27 mouse cellular contexts compared by ENCODE assay signal in the genomic region with DNA sequence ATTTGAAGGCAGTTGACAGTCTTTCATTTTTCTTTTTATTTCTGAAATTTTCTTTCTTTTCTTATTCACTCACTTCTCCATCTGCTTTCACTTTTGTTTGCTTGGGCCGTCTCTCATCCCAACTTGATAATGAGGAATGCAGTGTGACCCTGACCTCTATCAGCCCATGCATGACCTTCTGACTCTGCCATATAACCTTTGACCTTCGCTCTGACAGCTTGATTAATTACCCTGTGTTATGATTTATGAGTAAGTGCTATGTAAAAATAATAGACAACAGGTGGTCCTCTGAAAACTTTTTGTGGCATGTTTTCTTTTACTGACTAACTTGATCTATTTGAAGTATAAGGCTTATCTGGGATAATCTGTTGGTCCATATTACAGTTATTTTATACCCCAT.
A peak's percentile ranks its signal among the peaks of the same experiment; 100 is the strongest.
DNase-seq lines count a peak whose midpoint lies in the region; ATAC-seq lines count a peak whose summit lies in the region.
"Had no signal": no experiment of that assay in that cellular context is flagged by ENCODE, and none has a peak within 500 bp of the region (broad histone marks: within the 10 kb centered on the region; RNA-seq: fewer than 3 reads in every experiment).

No protein-coding gene starts in this region.

- no peaks in the 10 kb centered on the region for H3K27me3 ChIP-seq in hindbrain, embryonic 11.5 days (ENCODE audit: control insufficient read depth, insufficient read depth, low read length)
- H3K27me3 ChIP-seq in hindbrain, embryonic 12.5 days, result no peaks in the 10 kb centered on the region
- no peaks in the 10 kb centered on the region for H3K27me3 ChIP-seq in embryonic facial prominence, embryonic 11.5 days (ENCODE audit: control insufficient read depth, insufficient read depth, low read length)
- H3K27me3 ChIP-seq: embryonic facial prominence, embryonic 15.5 days; hindbrain, embryonic 15.5 days; intestine, embryonic 15.5 days; lung, embryonic 15.5 days; neural tube, embryonic 12.5 days had no signal

- H3K4me3 ChIP-seq in hindbrain, embryonic 11.5 days (ENCODE audit: low read depth, low read length), result no peak overlapping the region
- H3K4me3 ChIP-seq in hindbrain, embryonic 12.5 days, result no peak overlapping the region
- no peak overlapping the region for H3K4me3 ChIP-seq in embryonic facial prominence, embryonic 11.5 days (ENCODE audit: low read depth, low read length)
- H3K4me3 ChIP-seq: embryonic facial prominence, embryonic 15.5 days; forebrain, embryonic 12.5 days; hindbrain, embryonic 15.5 days; intestine, embryonic 15.5 days; lung, embryonic 15.5 days; neural tube, embryonic 12.5 days had no signal

- 9% methylated on average over 2 of the region's 2 CpGs for WGBS in hindbrain, embryonic 11.5 days
- 16% methylated on average over 2 of the region's 2 CpGs for WGBS in hindbrain, embryonic 12.5 days
- 17% methylated on average over 2 of the region's 2 CpGs for WGBS in embryonic facial prominence, embryonic 11.5 days

- no peak for ATAC-seq in hindbrain, embryonic 11.5 days (ENCODE audit: low FRiP score)
- ATAC-seq in hindbrain, embryonic 12.5 days (ENCODE audit: low FRiP score), result no peak
- ATAC-seq in embryonic facial prominence, embryonic 11.5 days (replicated peaks; ENCODE audit: insufficient number of reproducible peaks, low FRiP score, low TSS enrichment, low read depth), result no peak
- ATAC-seq: forebrain, postnatal 0 days; intestine, embryonic 15.5 days had no signal

- H3K4me1 ChIP-seq in hindbrain, embryonic 11.5 days (replicated peaks; ENCODE audit: control insufficient read depth, insufficient read depth, low read length), result no peaks in the 10 kb centered on the region; the same call in 1 of the 2 replicates
- H3K4me1 ChIP-seq in hindbrain, embryonic 12.5 days, result peaks cover 12% of the 10 kb centered on the region
- no peaks in the 10 kb centered on the region for H3K4me1 ChIP-seq in embryonic facial prominence, embryonic 11.5 days (ENCODE audit: control insufficient read depth, insufficient read depth, low read length)
- H3K4me1 ChIP-seq: embryonic facial prominence, embryonic 15.5 days; intestine, embryonic 15.5 days had no signal

- H3K4me2 ChIP-seq in hindbrain, embryonic 11.5 days (replicated peaks; ENCODE audit: low read depth, low read length), result no peak overlapping the region
- no peak overlapping the region for H3K4me2 ChIP-seq in hindbrain, embryonic 12.5 days (replicated peaks)
- H3K4me2 ChIP-seq in embryonic facial prominence, embryonic 11.5 days (ENCODE audit: low read depth, low read length), result no peak overlapping the region
- H3K4me2 ChIP-seq: embryonic facial prominence, embryonic 15.5 days; forebrain, embryonic 12.5 days; heart, embryonic 11.5 days; hindbrain, embryonic 15.5 days; intestine, embryonic 15.5 days; lung, embryonic 15.5 days; neural tube, embryonic 12.5 days had no signal

- H3K36me3 ChIP-seq in hindbrain, embryonic 11.5 days (ENCODE audit: control insufficient read depth, insufficient read depth, low read length), result no peaks in the 10 kb centered on the region
- H3K36me3 ChIP-seq in hindbrain, embryonic 12.5 days, result no peaks in the 10 kb centered on the region
- H3K36me3 ChIP-seq in embryonic facial prominence, embryonic 11.5 days (replicated peaks; ENCODE audit: control insufficient read depth, insufficient read depth, low read depth, low read length), result no peaks in the 10 kb centered on the region
- H3K36me3 ChIP-seq: embryonic facial prominence, embryonic 15.5 days; forebrain, embryonic 12.5 days; G1E; hindbrain, embryonic 15.5 days; intestine, embryonic 15.5 days; lung, embryonic 15.5 days; neural tube, embryonic 12.5 days had no signal

- peak; percentile 64 for DNase-seq in hindbrain, embryonic 11.5 days (ENCODE audit: low spot score)
- peak; percentile 83 for DNase-seq in embryo, embryonic 10 days (ENCODE audit: low spot score)
- DNase-seq in embryonic facial prominence, embryonic 11.5 days (ENCODE audit: low spot score), result peak; percentile 36
- peak; percentile 73 for DNase-seq in mesoderm, embryonic 11.5 days (ENCODE audit: low read depth, low spot score)
- no peak for DNase-seq in gastrocnemius, adult 8-10 months (ENCODE audit: low spot score in 2 of 2)
- DNase-seq in Muller cell, postnatal 12 days (ENCODE audit: inconsistent ontology term), result no peak
- DNase-seq: cerebellum, adult 2 months; cerebellum, postnatal 14 days; forebrain, postnatal 0 days; gastrocnemius, postnatal 25 days; heart, adult 11 months; heart, postnatal 36 days; kidney, adult 2 months; kidney, postnatal 4 days; liver; midbrain, embryonic 14.5 days; thymus, adult 2 months; thymus, postnatal 4 days had no signal

- no peaks in the 10 kb centered on the region for H3K9me3 ChIP-seq in hindbrain, embryonic 11.5 days (ENCODE audit: control insufficient read depth, low read length)
- H3K9me3 ChIP-seq in hindbrain, embryonic 12.5 days (replicated peaks), result no peaks in the 10 kb centered on the region
- no peaks in the 10 kb centered on the region for H3K9me3 ChIP-seq in embryonic facial prominence, embryonic 11.5 days (replicated peaks; ENCODE audit: control insufficient read depth, low read length)
- H3K9me3 ChIP-seq: embryonic facial prominence, embryonic 15.5 days; forebrain, embryonic 12.5 days; G1E; hindbrain, embryonic 15.5 days; intestine, embryonic 15.5 days; lung, embryonic 15.5 days; neural tube, embryonic 12.5 days had no signal

- H3K27ac ChIP-seq in hindbrain, embryonic 11.5 days (ENCODE audit: low read depth, low read length), result no peak overlapping the region
- no peak overlapping the region for H3K27ac ChIP-seq in hindbrain, embryonic 12.5 days
- no peak overlapping the region for H3K27ac ChIP-seq in embryonic facial prominence, embryonic 11.5 days (replicated peaks; ENCODE audit: low read depth, low read length)
- H3K27ac ChIP-seq: embryonic facial prominence, embryonic 15.5 days; forebrain, embryonic 12.5 days; hindbrain, embryonic 15.5 days; intestine, embryonic 15.5 days; lung, embryonic 15.5 days; neural tube, embryonic 12.5 days had no signal

- H3K9ac ChIP-seq in hindbrain, embryonic 11.5 days (ENCODE audit: low read depth, low read length), result no peak overlapping the region
- H3K9ac ChIP-seq in hindbrain, embryonic 12.5 days, result no peak overlapping the region
- no peak overlapping the region for H3K9ac ChIP-seq in embryonic facial prominence, embryonic 11.5 days (replicated peaks; ENCODE audit: low read length)
- H3K9ac ChIP-seq: embryonic facial prominence, embryonic 15.5 days; forebrain, embryonic 12.5 days; forebrain, postnatal 0 days; hindbrain, embryonic 15.5 days; intestine, embryonic 15.5 days; lung, embryonic 15.5 days; neural tube, embryonic 12.5 days had no signal

Comparison
In these comparisons a context has a peak if more than half of its experiments do, and no peak if none do; other contexts are left out.
1. DNase-seq: peak in hindbrain, embryonic 11.5 days (single experiment), embryo, embryonic 10 days (single experiment), embryonic facial prominence, embryonic 11.5 days (single experiment) and mesoderm, embryonic 11.5 days (single experiment); none in gastrocnemius, adult 8-10 months (0 of 2) and Muller cell, postnatal 12 days (single experiment).